Mouse (Mus musculus) naive thymus-derived CD4-positive, alpha-beta T cell, adult 2 months (primary cell): ENCODE data around the gene Apol8.

Experiments
- DNase-seq: peaks from one replicate; pipeline ENCODE4 v3.0.0-alpha.2; 2011; ENCODE audit warnings: low read depth

Apol8 gene

GRCm38 (mm10) chr15:77785807-77786206 is 29.0 kb upstream of the Apol8 start:
- no peak for DNase-seq

DNA sequence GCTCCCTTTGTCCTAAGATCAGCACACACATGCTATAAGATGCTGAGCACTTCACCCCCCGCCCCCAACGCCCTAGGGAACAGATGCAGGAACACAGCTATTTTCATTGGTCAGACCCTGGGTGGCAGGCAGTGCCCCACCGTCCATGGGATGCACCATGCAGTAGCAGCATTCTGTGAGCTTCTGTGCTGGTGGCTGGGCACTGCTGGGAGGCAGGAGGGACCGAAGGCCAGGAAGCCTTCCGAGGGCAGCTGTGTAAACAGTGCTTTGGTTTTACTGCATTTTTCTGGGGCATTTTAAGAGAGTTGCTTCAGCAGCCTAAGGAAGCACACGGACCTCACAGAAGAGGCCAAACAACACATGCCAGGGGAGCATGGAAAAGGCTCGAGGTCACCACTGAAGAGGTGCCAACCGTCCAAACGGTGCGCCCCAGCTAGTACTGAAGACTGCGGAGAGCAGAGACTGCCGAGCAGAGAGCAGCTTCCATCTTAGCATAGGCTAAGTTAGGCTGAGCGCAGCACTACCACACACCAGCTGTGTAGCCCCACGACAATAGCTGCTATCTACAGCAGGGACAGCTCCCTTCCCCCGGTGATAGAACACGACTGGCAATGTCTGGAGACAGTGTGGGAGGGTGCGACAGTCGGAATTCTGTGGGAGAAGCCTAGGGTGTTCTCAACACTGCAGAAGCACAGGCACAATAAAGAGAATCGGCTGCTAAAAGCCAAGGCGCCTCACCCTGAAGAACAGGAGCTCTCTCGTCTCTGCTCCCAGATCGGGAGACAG is 27.4 kb upstream of the Apol8 start:
- DNase-seq, result no peak

DNA sequence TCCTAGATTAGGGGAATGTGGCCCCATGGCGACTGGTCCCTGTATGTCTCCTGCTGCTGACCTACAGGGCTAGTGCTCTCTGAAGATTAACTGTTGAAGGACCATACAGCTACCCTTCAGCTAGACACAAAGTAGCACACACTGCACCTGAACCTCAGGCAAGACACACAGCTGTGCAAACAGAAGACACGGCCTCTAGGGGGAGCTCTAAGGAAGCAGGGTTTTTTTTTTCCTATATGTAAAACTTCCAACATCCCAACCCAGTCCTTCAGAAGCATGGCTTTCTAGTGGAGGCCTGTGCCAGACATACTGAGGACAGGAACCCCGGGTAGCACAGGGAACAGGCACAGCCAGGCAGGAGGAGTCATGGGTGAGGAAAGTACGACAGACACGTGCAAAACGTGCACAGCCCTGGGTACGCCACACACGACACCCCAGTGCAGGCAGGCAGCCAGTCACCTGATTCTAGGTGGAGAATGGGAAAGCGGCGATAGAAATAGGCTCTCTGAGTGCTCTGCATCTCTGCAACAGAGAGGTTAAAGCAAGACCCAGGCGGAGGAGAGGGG is 25.7 kb upstream of the Apol8 start:
- DNase-seq, result peak; percentile 79

DNA sequence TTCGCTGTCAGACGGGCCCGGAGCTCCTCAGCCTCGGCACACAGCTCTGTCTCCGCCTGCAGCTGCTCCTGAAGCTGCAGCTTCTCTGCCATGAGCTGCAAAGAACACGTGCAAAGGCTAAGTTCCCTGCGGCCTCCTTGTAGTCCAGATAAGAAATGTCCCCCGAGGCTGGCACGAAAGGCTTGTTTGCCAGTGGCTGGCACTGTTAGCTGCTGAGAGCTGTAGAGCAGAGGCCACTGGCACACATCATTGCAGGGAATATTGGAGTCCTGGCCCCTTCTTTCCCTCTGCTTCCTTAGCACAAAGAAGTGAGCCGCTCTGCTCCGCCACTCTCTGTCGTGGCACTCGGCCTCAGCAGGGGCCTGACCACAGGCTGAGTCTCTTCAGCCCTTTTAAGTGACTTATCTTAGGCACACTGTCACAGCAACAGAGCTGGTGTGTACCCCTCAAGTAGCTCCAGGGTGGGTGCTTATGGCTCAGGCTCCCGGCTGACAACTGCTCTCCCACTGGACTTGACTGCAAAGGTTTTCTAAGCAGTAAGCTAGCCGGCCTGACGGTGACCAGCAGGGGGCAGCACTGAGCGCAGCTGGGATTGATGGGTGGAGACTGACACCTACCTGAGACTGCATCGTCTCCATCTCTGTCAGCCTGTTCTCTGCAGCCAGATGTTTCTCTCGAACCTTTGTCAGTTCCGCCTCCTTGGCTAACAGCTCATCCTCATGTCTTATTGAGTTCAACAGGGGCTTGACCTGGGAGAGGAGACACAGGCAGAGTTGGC is 18.6 kb upstream of the Apol8 start:
- DNase-seq, result peak; percentile 91

- DNase-seq, result no peak
Observed at GRCm38 (mm10) chr15:77774303-77774702, 17.5 kb upstream of the Apol8 start.

DNA sequence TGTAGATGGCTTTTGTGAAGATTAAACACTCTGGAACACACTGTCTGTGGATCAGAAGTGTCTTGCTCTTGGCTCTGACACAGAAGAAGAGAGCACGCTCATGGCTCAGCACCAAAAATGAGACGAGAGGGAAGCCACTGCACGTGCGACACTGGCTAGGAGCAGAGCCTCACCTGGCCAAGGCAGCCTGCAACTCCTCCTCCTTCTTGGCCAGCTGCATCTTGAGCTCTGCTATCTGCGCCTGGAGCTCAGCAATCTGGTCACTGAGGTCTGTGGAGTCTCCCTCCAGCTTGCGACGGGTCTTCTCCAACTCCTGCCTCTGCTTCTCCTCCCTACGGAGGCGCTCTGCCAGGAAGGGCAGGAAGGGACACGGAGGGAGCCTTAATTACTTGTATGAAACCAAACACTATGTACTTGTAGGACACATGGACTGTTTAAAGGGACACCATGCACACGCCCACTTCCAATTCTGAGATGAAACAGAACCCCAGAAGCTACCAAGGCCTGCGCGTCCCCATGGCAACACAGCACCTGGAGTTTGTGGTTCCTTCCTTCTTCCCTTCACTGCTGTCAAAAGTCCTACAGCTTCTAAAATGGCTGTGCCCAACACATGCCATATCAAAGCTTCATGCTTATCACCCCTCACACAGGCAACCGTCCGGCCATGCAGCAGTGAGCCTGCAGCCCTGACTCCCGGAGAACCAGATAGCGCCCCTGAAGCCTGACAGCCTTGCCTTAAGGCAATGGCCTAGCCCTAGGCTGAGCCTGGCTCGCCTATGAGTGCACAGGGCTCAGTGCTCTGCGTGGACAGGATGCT is 16.5 kb upstream of the Apol8 start:
- no peak for DNase-seq

- DNase-seq, result no peak
Observed at GRCm38 (mm10) chr15:77770942-77771341, 14.1 kb upstream of the Apol8 start.

GRCm38 (mm10) chr15:77770341-77770740 is 13.5 kb upstream of the Apol8 start:
- DNase-seq, result no peak

DNA sequence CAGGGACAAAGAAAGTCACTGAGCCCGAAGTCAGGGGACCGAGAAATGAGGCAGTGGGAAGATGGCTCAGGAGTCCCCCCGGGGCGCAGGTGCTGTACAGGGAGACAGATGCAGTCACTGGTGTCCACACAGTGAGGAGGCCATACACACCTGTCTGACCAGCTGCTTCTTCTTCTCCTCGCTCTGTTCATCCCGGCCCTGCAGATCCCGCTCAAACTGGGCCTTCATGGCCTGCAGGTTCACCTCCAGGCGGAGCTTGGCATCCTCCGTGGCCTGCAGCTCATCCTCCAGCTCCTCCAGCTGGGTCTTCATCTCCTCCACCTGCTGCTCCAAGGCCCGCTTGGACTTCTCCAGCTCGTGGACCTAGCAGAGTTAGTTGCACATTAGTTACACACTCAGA is 10.2 kb upstream of the Apol8 start:
- no peak for DNase-seq

GRCm38 (mm10) chr15:77765484-77766093 is 8.8 kb upstream of the Apol8 start:
- no peak for DNase-seq

DNA sequence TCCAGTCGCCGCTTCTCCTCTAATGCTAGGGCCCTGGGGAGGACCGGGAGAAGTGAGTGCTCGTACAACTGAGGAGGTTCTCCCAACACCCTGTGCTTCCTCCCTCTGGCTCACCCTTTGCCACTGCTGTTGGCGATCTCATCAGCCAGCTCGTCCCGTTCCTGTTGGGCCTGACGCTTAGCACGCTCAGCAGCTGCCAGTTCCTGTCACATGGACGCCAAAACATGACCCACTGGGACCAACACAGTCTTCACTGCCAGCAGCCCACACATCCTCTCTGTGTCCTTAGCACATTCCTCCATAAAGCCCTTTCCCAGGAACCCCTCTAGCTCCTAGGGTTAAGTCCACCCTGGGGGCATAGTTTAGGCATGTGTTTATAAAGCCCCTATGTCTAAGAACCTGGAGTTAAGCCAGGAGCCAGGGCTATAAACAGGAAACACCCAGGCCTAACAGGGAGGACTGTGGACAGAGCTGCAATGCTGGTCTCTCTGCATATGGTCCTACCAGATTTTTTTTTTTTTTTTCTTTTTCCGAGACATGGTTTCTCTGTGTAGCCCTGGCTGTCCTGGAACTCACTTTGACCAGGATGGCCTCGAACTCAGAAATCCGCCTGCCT is 7.7 kb upstream of the Apol8 start:
- DNase-seq, result no peak

DNA sequence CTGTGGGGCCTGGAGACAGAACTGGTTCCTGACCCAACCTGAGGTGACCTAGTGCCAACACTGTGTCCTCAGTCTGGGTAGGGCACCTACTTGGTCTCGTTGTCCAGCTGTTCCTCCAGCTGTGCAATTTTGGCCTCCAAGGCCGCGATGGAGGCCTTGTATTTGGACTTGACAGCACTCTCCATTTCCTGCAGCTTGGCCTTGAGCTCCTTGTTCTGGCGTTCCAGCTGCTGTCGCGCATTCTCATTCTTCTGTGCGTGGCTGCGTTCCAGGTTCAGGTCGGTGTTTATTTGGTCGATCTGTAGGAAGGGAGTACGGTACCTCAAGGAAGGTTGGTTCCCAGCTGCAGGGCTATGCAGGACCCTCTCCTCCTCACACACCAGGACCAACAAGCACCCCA is 6.9 kb upstream of the Apol8 start:
- no peak for DNase-seq

DNA sequence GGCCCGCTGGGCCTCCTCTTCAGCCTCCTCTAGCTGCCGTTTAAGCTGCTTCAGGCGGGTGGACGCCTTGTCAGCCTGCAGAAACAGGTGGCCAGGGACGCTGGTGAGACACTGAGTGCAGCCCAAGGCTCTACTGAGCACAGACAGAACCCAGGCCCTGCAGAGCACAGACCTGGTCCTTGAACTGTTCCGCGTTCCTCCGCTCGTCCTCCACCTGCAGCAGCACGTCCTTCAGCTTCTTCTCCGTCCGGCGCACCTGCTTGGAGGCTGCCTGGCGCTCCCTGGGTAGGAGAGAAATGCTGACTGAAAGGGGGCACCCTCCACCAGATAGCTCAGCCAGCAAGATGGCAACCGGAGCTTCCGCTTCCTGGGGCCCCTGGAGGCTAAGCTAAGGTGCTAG is 6.2 kb upstream of the Apol8 start:
- DNase-seq, result no peak

DNA sequence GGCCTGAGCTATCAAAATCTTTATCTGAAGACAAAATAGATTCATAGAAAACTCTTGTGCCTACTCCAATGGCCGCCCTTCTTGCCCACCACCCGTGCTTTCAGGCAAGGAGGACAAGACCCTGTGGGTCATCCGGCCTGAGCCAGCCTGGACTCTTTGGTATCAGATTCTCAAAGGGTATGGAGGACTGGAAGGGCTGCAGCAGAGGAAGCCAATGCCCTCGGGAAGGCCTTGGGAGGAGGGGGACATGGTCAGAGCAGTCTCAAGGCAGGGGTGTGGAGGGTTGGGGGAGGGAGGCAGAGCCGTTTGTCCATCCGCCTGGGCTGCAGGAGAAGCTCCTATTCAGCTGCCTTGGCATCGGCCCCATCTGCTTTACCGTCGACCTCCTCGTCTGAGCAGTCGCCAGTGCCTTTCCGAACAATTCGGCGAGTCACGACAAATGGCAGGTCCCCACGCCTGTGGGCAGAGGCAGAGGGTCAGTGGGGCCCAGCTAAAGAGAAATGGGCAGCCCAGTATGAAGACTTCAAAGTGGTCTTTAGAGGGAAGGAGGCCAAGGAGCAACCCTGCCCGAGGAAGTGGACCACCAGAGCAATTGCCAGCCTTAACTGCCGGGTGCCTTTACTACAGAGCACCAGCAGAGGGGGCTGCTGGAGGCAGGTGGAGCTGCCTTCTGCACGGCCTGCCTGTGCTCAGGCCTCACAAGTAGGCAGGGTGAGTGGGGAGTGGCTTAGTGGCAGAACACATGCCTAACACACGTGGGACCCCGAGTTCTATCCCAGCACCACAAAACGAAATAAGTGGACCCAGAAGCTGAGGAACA is 5.0 kb upstream of the Apol8 start:
- peak; percentile 74 for DNase-seq

GRCm38 (mm10) chr15:77761083-77761482 is 4.3 kb upstream of the Apol8 start:
- DNase-seq, result no peak

- no peak for DNase-seq
Observed at GRCm38 (mm10) chr15:77760037-77760436, 3.2 kb upstream of the Apol8 start.

DNA sequence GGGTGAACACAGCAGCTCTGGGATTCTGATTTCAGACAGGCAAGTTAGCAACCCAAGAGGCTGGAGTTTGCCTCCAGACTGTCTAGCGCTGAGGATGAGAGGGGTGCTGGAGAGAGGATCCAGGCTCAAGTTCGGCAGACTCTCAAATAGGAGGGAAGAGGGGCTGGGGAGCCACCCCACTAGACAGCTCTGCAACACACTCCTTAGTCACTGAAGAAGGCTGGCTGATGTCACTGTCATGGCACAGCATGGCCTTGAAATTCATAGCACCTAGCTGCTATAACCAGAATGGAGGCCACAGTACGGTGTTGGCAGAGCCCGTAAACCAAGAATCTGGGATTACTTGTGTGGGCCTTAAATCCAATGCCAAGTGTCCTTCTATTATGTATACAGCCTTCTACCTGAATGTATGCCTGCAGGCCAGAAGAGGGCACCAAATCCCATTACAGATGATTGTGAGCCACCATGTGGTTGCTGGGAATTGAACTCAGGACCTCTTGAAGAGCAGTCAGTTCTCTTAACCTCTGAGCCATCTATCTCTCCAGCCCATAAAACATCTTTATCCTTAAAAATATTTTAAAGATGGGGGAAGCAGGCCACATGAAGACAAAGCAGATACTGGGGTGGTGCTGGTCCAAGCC is 903 bp upstream of the Apol8 start:
- DNase-seq, result peak; percentile 57

- no peak for DNase-seq
Observed at GRCm38 (mm10) chr15:77756081-77756480, 722 bp downstream of the Apol8 start.

GRCm38 (mm10) chr15:77755132-77755531 is 1.7 kb downstream of the Apol8 start:
- DNase-seq, result no peak

GRCm38 (mm10) chr15:77752443-77752842 is 4.4 kb downstream of the Apol8 start:
- DNase-seq, result no peak
